Mouse (Mus musculus) bone marrow macrophage, adult 2 months (primary cell): Measurements from ENCODE around the gene Hsf2.

Experiments
- CTCF ChIP-seq: IDR thresholded peaks from 2 replicates; pipeline ENCODE4 v1.5.1; 2012; ENCODE audit warnings: low read depth, mild to moderate bottlenecking, low read length, moderate library complexity
- POLR2A ChIP-seq: IDR thresholded peaks from 2 replicates; pipeline ENCODE4 v1.6.1; 2012; ENCODE audit warnings: mild to moderate bottlenecking, low read depth, low read length, borderline replicate concordance

DNA sequence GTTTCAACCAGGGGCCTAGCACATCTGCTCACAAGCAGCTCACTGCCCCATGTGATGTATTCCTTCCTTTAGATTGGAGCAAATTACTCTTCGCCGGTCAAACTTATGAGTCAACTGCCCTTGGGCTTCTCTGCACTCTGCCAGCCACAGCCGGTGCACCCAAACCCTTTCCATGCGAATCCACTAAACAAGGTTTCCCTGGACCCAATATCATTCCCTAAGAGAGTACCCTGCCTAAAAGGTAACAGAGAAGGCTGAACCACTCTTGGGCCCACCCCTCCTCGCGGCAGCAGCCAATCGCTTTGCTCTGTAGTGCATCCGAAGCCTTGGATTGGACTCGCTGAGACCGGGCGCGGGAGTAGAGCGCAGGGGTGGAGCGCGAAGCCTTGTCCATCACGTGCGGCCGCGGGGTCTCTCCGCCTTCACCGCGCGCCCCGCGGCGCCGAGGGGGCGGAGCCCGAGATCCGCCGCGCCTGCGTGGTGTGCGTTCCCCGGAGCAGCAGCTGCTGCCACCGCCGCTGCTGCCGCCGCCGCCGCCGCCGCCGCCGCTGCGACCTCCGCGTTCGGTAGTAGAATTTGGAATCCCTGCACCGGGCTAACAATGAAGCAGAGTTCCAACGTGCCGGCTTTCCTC, at the start of gene Hsf2:
- TF ChIP-seq CTCF = no peak
- no peak for TF ChIP-seq POLR2A
